Mouse (Mus musculus): ENCODE data around the gene Smco2.

Gene Smco2

DNA sequence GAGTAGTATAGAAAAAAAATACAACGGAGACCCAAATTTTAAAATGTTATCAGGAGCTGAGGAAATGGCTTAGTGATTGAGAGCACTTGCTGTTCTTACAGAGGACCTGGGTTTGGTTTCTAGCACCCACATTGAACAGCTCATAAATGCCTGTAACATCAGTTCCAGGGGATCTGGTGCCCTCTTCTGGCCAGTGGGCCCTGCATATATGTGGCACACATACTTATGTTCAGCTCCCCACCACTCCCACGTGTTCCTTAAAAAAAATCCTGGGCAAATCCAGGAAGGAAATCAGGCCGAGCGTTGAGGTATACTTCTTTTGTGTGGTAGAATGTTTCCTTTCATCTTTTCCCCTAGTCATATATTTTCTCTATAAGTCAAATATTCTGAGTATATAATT lies 52.0 kb downstream of the Smco2 start:
- DNase-seq (ENCODE audit: low spot score) = no peak

DNA sequence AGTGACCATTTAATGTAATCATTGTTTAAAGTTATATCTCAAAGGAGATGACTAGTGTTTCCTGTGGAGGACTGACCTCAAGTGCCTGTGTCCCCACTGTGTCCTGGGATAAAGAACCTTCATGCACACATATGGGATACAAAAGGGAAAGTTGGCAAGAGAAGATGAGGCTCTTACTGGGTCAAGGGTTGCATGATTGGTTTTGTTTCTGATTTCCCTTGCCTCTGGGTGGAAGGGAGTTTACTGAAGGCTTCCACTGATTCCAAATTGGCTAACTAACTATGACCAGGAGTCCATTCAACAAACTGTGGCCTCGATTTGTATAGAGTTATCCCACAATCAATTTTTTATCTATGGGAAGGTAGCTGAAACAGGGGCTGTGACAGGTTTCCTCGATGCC lies 53.7 kb downstream of the Smco2 start:
- DNase-seq (ENCODE audit: low spot score) = no peak

DNA sequence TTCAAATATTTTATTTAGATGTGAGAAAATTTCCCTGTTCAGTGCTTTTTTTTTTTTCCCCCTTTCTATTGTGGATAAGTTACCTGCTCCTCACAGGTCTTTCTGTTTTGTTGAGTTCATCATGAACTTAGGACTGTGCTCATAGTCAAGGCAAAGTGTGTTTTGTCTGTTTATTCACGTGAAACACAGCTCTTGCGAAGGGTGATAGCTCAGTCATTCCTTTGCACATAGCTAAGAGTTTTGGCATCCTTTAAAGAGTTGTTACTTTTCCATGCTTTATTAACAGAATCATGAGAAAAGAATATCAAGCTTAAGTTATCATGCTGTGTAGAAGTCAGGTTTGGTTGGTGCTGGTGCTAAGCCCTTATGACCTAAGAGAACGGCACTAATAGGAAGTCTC lies 54.8 kb downstream of the Smco2 start:
- DNase-seq (ENCODE audit: low spot score) = no peak

DNA sequence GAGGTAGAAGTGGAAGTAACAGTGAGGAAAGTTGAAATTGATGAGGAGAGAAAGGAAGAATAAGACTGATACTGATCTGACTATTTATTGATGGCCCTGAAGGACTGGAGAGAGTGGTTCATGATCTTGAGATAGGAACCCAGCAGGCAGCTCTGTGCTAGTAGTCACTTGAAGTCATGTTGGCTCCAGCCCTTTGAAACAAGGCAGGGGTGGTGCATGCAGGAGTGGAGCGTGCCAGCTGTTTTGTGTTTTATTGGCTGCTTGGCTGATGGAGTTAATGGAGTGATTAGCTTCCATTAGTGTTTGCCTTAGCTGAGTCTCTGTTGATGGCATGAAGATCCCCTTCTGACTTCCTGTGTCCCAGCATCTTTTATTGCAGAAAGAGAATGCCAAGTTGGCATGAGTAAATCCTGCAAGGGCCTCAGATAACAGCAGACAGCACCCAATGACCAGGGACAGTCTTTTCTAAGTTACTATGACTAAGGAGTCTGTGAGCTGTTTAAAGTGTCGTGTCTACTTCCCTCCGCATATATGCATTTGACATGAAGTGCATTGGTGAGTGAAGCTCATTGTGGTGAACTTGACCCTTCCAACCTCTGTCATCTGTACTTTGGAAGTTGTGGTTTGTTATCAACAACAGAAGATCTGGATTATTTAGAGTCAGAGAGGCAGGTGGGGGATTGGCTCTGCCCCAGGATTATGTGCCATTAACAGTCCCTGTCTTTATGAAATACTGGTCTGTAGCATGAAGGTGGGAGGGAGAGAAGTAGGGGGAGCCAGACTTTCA lies 56.3 kb downstream of the Smco2 start:
- no peak for DNase-seq (ENCODE audit: low spot score)

DNA sequence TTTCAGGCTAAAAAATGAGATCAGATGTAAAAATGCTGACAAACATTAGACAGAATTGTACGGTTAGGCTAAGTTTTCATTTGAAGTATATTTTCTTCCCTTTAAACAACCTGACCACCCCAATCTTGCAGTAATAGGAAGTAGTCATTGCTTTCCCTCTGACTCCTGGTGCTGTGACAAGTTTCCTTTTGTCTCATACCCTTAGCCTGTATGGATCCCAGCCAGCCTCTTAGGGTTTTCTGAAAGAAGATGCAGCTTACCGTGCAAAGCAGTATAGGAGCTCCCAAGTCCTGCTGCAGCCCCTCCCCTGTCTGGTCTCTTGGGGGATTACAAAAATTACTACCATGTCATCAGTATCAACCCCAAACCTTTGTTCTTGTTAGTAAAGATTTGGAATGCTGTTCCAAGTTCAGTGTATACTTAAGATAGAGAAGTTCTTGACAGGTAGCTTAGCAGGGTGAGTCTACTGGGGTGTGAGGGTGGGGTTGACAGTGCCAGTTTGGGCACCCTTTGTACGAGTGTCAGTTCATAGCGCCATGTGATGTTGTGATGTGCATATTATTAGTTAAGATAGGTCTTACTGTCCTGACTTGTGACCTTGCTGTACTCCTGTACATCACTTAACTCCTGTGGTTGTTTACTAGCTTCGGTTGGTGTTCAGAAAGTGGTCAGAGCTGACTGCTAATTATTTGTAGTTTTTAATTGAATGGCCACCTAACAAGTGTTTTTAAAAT lies 57.3 kb downstream of the Smco2 start:
- DNase-seq (ENCODE audit: low spot score) = no peak

DNA sequence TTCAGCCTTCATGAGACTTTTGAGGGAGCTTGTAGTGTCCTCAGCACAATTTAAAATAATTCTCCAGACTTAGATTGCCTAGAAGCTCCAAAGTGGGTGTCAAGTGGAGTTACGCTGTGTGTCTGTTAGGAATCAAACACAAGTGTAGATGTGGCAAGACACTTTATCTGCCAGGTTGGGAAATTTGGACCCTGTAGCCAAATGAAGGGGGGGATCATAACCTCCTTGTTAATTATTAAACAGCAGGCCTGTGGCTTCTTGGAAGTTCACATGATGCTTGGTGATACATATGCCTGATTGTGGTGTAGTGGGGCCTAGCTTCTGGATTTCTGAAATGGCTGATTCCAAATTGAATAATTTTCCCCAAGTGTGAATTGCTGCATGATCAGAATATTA lies 57.9 kb downstream of the Smco2 start:
- no peak for DNase-seq (ENCODE audit: low spot score)

DNA sequence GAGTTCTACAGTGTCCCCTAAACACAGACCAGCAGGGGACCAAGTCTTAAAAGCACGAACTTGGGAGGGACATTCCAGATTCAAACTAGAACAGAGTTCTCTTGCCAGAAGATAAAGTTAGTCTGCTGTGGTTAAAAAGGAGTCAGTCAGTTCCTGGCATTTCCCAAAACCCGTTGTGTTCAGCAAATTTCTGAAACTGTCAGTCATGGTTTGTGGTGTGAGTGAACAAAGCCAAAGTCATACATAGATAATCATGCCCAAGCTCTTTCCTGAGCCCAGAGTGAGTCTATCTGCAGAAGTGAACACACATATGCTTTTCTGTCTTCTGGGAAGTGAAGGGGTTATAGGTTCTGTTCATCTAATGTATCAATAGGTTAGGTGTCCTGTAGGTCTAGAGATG lies 58.9 kb downstream of the Smco2 start:
- DNase-seq (ENCODE audit: low spot score) = no peak

DNA sequence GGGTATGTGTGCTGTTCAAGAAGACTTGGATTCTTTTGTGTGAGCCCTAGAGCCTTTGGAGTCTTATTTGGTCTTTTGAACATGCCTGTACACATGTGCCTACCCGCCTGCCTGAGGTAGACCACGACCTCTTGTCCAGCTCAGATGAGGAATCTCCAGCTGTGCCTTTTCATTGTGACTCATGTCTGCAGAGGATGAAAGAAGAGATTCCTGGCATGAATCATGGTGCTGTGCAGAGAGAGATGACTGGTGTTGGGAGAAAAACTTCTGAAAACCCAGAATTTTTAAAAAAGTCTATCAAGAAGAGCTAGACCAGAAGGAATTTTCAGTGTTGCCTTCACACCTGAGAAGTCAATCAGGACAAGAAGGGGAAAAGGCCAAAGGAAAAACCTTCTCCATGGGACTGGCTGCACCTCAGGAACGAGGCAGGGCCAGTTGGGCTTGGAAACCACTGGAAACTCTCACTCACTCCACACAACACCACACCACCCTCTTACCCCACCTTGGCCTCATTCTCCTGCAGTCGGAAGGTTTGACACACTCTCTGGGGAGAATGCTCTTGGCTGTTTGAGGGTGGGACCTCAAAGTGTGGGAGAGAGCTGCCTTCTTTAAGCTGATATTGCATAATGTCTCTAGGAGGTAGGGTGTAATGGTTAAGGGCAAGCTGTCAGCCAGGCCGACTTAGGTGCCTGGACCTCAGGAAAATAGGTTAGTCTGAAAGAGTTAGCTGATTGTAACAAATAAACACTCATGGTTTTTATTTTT lies 60.0 kb downstream of the Smco2 start:
- no peak for DNase-seq (ENCODE audit: low spot score)

DNA sequence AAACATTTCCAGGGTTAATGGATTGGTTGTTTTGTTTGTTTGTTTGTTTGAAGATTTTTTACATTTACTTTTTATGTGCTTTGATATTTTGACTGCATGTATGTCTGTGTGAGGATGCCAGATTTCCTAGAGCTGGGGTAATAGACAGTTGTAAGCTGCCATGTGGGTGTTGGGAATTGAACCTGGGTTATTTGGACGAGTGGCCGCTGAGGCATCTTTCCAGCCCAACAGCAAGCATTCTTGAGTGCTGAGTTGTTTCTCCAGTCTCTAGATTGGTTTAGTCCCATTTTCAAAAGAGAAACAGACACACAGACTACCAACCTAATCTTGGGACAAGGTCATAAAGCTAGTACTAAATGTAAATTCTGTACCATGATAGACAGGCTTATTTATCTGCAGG lies 60.9 kb downstream of the Smco2 start:
- no peak for DNase-seq (ENCODE audit: low spot score)

DNA sequence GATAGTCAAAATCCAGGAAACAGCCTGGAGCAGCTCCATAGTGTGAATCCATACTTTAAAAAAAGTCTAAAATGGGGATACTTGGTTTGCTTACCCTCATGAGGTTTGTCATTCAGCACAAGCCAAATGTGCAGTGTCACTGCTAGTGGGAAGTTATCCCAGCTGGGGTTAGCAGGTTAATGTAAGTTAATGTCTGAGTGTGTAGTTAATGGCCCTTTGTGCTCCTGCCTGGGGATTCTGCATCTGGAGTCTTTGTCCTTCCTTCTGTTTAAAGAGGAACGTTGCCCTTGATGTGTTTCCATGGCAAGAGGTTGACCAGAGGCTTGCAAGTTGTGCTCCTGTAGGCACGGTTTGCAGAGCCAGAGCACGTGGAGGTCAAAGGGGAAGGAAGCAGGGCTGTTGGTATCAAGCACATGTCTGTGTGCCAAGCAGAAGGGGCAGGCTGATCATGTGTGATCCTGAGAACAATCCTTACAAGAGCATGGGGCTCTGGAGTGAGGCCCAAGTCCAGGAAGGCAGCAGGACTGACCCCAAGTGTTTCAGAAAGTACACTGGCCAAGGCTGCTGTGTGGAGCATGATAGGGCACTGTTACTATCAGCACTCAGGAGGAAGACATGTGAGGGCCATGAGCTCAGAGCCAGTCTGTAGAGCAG lies 63.1 kb downstream of the Smco2 start:
- DNase-seq (ENCODE audit: low spot score) = no peak

DNA sequence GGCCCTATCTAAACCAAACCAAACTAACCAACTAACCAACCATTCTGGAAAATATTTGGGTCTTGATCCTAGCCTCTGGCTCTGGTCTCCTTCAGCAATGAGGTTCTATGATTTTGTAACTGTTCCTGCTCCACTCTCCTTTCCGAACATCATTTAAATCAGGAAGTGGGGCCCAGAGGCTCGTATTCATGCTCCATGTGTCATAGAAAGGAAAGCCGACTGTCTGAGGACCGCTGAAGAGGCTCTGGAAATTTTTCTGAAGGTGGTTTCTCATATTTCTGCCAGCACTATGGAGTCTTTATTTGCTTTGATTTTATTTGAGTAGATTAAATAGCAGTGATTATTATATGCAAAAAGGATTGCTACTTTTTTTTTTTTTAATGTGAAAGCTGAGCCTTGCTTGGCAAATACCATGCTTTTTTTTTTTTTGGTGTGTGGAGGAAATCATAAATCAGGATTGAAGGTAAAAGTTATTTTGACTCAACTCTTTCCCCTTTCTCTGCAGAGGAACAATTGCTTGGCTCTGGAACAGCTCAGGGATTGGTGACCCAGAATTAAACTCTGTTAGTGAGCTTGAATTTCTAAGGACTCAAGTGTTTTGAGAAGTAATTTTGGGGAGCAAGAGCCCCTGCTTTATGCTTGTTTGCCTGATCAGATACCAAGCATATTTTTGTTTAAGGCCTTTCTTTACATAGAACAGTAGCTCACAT lies 63.7 kb downstream of the Smco2 start:
- DNase-seq (ENCODE audit: low spot score) = no peak

DNA sequence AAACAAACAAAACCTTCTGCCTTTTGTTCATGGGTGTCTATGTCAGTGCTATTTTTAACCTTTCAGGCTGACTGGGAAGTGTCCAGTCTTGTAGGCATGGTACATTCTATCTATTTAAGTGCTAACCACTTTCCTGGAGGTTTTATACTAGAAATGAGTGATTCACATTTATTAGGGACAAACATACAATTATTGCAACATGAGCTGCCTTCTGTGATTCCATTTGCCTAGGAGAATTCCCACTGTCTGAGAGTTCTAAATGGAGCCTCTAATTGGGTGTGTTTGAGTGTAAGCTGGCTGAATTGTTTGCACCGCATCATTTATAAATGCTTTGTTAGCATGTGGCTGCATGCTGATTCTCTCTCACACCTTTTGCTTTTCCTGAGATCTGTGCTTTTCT lies 65.9 kb downstream of the Smco2 start:
- DNase-seq (ENCODE audit: low spot score) = no peak

DNA sequence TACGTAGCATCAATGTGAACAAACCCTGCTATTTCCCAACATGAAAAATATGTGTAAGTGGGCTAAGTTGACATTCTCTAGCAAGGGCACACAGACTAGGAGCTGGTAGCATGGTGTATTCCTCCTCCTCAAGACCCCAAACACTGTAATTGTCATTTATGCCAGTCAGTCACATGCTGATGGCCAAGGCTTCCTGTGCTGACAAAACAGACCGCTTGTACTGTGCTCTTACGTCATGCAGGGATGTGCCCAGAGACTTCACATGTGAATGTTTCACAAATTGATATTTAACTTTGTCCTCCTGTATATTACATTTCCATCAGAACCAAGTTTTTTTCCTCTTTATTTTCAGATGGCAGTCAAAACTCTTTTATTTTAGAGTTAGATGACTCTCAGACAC lies 67.5 kb downstream of the Smco2 start:
- DNase-seq (ENCODE audit: low spot score) = no peak

DNA sequence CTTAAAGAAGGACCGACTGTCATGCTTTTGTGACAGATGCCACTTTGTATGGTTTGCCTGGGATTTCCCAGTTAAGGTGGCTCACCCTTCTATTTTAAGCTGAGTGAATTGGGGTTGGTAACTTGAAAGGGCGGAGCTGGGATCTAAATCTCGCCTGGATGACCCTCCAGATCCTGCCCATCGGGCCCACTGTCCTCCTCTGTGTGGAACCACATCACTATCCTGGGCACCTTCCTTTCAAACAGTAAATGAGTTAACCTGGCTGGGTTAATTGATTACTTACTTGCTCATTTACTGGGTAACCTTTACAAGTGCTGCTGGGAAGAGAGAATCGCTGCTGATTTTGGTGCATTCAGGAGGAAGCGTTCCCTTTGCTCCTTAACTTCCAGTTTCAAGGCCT lies 68.4 kb downstream of the Smco2 start:
- no peak for DNase-seq (ENCODE audit: low spot score)

Data from retina, embryonic 14.5 days (tissue).